Mouse (Mus musculus) thymus, postnatal 25 days (tissue): Measurements from ENCODE around the gene Ccdc110.

Source experiments
- DNase-seq: peaks from one replicate; pipeline ENCODE4 v3.0.0; 2022

The Ccdc110 gene

DNA sequence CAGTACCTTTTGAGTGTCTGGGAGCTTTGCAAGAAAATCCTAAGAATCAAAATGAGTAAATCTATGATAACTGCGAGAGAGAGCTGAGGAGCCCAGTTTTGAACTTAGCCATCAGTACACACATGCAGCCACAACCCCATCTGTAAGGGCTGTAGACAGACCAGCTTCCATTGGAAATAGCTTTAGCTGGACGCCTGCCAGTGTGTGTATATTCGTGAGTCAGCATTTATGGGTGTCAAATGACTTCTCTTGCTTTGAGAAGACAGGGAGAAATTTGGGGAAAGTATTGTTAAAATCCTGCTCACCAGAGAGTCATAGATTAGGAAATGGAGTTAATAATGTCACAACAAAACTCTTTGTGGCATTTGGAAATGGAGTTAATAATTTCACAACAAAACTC lies 52.2 kb downstream of the Ccdc110 start:
- no peak for DNase-seq

- no peak for DNase-seq
These were observed 53.8 kb downstream of the Ccdc110 start for GRCm38 (mm10) chr8:45988189-45988588.

DNA sequence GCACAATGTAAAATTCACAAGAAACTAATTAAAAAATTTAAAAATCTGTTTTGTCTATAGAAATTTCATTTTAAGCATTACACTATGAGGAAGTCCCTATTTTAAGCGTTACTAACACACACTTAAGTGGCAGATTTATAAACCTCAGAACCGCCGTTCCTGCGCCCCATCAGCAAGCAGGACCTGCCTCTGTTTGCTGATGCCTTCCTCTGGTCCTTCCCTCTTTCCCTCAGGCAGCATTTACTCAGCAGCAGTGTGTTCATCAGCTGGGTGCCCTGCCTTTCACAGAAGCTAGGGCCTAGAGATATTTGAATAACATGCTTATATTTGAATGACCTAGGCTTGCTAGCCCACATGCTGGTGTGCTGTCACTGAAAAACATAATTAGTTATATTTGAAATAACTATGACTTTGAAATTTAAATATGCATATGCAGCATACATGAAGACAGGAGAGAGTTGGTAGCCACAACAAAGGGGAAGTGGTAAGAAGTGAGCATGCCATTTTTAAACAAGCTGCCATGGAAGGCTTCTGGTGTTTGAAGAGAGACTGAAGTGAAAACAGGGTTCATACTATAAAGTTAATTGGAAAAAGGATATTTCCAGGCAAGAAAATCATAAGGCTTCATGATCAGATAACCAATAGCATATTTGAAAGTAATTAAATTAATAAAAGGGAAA lies 56.4 kb downstream of the Ccdc110 start:
- DNase-seq, result no peak
